Mouse (Mus musculus) urinary bladder, postnatal 10 days (tissue): ENCODE results near the gene Pla2g4a.

ENCODE experiments used
- DNase-seq: peaks from one replicate; pipeline ENCODE4 v3.0.0; 2022; ENCODE audit warnings: low spot score

Pla2g4a gene

DNA sequence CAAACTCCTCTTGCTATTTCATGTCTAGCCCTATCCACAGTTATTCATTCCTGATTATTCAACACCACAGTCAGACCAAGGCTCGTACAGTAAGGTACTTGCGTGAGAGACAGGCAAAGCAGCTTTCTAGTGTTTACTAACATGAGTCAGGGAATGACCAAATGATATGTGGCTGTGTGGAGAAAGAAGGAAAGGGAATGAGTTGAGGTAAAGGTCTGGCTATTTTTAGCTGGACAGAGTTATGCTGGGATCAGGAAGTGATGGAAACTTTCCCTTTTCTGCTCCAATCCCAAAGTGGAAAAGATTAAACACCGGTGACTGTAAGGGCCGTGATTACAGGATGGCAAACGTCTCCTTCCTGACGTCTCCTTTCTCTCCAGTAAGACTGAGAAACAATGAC is 114.4 kb downstream of the Pla2g4a start:
- DNase-seq: no peak

GRCm38 (mm10) chr1:149841845-149842244 is 119.2 kb downstream of the Pla2g4a start:
- DNase-seq: no peak

- no peak for DNase-seq
These were observed 120.1 kb downstream of the Pla2g4a start for GRCm38 (mm10) chr1:149840961-149841416.

GRCm38 (mm10) chr1:149840312-149840930 is 120.7 kb downstream of the Pla2g4a start:
- DNase-seq: no peak

- no peak for DNase-seq
These were observed 124.6 kb downstream of the Pla2g4a start for GRCm38 (mm10) chr1:149836496-149836895.

DNA sequence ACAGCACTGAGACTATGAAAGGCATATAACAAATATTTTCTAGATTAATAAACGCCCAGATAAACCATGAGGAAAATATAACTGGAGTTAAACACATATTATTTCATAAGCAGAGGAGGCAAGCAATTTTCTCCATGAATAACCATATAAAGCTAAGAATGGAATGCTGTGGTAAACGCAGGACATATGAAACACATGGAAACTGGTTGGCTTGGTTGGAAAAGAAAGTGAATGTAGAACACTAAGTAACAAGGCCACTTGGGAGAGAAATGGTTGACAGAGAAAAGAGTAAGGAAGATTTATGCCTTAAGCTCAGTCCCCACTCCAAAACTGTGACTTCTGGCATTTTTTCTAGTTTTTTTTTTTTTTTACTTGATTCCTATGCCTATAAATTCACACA is 127.2 kb downstream of the Pla2g4a start:
- no peak for DNase-seq

- no peak for DNase-seq
These were observed 128.1 kb downstream of the Pla2g4a start for GRCm38 (mm10) chr1:149832952-149833351.

- no peak for DNase-seq
These were observed 128.6 kb downstream of the Pla2g4a start for GRCm38 (mm10) chr1:149832514-149832913.

DNA sequence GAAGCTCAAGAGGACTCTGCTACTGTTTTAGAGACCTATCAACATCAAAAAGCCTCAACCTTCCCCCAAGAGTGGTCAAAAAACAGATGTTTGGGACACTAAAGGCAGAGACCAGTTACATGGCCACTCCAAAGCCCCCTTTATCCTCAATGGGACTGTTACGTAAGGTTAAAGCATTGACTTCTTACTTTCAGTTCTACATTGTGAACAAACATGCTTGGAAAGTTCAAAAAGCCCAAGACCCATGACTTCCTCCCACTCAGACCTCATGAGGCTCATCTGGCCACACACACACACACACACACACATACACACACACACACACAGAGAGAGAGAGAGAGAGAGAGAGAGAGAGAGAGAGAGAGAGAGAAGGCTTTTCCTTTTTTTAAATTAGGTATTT is 130.0 kb downstream of the Pla2g4a start:
- no peak for DNase-seq

GRCm38 (mm10) chr1:149813616-149814345 is 147.3 kb downstream of the Pla2g4a start:
- no peak for DNase-seq

DNA sequence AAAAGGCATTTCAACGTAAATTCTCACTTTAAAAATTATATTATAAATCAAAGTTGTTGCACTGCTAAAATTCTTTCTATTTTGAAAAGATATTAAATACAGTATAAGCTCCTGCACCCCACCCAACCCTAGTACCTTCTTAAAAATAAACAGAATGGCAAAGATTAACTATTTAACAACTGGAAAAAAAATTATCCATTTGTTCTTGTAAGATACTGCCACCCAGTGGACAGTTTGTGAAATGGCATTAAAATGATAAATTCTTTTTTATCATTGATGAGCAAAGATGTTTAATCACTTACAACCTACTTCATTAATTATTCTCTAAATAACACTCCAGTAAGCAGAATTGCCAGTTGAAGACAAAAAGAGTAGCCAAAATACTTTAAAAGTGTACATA is 151.6 kb downstream of the Pla2g4a start:
- DNase-seq: no peak
